Mouse (Mus musculus) brain, embryonic 14.5 days (tissue): Measurements from ENCODE around the gene Dpf3.

ENCODE experiments used
- CTCF ChIP-seq: fragments of 200-500 bp; IDR thresholded peaks from 2 replicates; pipeline ENCODE4 v1.5.1; 2012; ENCODE audit warnings: inconsistent platforms, mild to moderate bottlenecking, moderate library complexity, borderline replicate concordance; ENCODE audit not compliant: insufficient read depth, insufficient read length; ENCODE audit errors: extremely low read depth
- POLR2A ChIP-seq: fragments of 200-500 bp; IDR thresholded peaks from 2 replicates; pipeline ENCODE4 v1.6.1; 2012; ENCODE audit warnings: mild to moderate bottlenecking, inconsistent platforms, borderline replicate concordance; ENCODE audit not compliant: poor library complexity, insufficient read depth, insufficient read length, severe bottlenecking; ENCODE audit errors: extremely low read depth

- no peak for TF ChIP-seq CTCF
- no peak for TF ChIP-seq POLR2A
Observed at GRCm38 (mm10) chr12:83473987-83474600, 13.4 kb downstream of the Dpf3 start.
